Mouse (Mus musculus) A20 (cell line): ENCODE results near the gene Atraid.

ENCODE experiments used
- DNase-seq: peaks from one replicate; pipeline ENCODE4 v3.0.0-alpha.2; 2011; ENCODE audit warnings: low read depth, low spot score

The Atraid gene

GRCm38 (mm10) chr5:31054261-31055215, 6.4 kb downstream of the Atraid start, which contains the start of gene Cad:
TSS of gene Cad (plus strand) at chr5:31054780.
- DNase-seq: peak; percentile 96

DNA sequence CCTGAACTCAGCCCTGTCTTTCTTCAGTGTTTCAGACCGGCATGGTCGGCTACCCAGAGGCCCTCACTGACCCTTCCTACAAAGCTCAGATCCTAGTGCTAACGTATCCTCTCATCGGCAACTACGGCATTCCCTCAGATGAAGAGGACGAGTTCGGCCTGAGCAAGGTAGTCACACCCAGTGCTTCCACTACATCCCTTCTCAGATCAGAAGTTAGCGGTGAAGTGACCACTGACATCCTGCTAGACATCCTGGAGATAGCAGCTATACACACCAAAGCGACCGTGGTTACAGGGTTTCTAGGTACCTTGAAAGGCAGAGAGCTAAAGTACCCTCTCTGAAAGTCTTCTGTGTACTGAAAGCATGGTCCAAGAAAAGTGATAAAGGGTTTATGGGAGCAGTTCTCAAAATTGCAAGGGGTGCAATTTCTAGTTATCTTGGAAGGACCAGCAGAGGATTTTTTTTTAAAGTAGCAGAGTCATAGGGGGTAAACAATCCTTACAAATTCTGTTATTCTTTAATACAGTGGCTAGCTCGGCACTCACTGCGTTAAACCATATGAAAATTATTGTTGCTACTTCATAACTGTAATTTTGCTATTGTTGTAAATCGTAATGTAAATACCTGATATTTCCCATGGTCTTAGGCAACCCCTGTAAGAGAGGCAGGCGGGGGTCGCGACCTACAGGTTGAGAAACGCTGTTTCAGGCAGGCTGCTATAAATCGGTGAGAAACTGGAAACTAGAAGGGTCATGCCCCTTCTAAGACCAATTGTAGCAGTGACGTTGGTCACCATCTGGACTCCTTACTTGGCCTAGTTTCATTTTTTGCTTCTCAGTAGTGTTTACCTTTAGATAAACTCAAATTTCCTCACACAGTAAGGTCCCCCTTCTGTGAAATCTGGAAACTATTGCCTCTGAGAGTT, 7.4 kb downstream of the Atraid start:
- peak; percentile 48 for DNase-seq

DNA sequence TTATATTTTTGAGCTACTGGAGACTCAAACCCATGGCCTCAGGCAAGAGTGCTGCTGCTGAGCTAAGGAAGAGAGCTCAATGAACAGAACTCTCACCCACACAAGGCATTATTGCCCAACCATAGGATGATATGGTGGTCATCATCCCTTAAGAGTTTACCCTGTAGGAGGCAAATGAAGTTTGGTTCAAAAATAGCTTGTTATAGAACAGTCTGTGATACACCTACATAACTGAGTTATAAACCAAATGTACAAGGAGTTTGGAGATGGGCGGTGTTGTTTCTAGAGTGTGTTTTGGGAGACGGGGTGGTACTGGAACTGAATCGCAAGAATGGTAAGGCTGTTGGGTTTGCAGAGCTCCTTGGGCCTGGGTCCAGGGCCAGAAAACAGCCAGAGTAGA, 21.7 kb downstream of the Atraid start:
- no peak for DNase-seq

DNA sequence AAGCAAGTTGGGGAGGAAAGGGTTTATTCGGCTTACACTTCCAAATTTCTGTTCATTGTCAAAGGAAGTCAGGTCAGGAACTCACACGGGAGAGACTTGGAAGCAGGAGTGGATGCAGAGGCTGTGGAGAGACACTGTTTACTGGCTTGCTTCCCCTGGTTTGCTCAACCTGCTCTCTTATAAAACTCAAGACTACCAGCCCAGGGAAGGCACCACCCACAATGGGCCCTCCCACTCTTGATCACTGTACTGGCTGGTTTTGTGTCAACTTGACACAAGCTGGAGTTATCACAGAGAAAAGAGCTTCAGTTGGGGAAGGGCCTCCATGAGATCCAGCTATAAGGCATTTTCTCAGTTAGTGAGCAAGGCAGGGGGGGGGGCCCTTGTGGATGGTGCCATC, 22.9 kb downstream of the Atraid start:
- DNase-seq: no peak

- no peak for DNase-seq
Measured at GRCm38 (mm10) chr5:31071821-31072220, 23.7 kb downstream of the Atraid start.

GRCm38 (mm10) chr5:31073176-31073575, 25.1 kb downstream of the Atraid start:
- no peak for DNase-seq

DNA sequence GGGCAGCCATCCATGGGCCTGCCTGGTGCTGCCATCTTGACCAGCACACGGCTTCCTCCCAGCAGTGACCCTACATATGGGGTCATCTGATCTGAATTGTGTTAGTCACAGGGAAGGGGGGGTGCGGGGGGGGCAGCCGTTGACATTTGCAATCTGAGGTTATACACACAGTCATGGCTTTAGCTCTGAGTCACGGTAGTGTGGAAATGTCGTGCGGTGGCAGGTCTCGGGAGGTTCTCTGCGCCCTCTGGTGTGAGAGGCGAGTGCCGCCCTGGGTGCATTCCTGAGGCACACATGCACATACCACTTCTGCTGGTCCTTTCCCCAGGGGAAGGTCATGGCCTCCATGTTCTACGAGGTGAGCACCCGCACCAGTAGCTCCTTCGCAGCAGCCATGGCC, 28.2 kb downstream of the Atraid start:
- DNase-seq: no peak

GRCm38 (mm10) chr5:31080059-31080794, 32.1 kb downstream of the Atraid start:
- no peak for DNase-seq

DNA sequence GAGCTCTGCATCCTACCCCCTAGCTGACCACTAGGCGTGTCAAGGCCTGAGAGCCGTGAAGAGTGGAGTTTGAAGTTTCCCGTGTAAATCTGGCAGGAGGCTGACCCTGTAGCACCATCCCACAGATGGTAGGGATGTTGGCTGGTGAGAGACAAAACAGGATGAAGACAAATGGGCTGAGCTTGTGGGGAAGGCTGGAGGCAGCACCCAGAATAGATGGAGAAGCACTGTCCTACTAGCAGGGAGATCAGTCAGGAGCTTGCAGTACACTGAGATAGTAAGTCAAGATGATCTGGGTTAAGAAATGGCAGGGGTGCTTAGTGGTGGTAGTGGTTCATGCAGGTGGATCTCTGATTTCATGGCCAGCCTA, 32.7 kb downstream of the Atraid start:
- no peak for DNase-seq

DNA sequence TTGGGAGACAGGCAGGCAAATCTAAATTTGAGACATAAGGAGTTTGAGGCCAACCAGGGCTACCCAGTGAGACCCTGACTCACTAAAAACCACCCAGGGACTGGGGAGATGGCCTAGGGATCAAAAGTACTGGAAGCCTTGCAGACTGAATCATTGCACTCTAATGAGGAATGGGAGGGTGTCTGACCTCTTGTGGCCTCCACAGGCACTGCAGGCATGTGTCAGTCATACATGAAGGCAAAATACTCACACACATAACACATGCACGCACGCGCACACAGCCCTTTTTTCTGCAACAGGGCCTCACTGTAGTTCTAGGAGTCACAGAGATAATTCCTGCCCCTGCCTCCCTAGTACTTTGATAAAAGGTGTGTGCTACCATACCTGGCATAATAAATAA, 33.3 kb downstream of the Atraid start:
- peak; percentile 67 for DNase-seq

- DNase-seq: peak; percentile 64
Measured at GRCm38 (mm10) chr5:31082355-31082754, 34.2 kb downstream of the Atraid start.

DNA sequence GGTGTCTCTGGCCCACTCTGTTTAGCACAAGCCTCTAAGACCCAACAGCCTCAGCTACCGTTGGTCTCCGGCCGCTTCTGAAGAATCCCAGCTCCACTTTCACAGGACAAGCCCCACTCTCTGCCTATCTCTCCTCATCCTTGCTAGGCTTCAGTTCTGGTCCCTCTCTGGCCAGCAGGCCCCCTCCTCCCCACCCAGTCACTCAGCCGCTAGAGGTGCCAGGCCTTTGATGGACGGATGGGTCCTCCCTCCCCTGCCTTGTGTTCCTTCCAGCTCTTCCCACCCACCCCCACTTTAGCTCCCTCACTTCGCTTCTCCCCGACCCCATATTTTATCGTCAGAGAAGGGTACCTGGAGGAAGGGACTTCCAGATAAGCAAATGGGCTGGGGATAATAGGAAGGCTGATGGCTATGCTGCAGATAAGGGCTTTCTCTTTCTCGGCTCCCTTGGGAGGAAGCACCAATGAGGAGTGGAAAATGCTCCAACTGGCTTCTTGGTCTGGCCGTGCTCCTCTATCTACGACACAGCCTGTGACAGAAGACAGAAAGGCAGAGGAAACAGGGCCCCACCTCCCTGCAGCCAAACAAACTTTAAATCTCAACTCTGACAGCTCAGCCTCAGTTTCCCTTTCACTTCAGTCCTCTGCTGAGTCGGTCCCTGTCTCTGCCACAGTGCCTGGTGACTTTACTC, 35.0 kb downstream of the Atraid start:
- peak; percentile 21 for DNase-seq

DNA sequence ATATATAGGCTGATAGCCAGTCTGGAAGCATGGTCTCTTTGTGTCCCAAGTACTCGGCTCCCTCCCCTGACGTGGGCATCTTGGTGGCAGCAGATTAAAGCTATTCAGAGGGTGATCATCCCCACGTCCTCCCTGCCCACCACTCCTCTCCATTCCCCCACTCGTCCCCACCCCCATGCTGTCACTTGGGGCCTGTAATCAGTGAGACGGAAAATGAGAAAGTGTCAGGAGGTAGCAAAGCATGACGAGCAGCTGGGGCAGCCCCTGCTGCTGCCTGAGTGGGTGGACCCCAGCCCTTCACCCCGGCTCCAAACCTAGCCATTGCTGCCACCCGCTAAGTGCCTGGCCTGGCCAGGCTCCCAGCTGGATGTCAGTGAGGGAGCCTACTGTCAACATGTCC, 35.8 kb downstream of the Atraid start:
- DNase-seq: peak; percentile 55

DNA sequence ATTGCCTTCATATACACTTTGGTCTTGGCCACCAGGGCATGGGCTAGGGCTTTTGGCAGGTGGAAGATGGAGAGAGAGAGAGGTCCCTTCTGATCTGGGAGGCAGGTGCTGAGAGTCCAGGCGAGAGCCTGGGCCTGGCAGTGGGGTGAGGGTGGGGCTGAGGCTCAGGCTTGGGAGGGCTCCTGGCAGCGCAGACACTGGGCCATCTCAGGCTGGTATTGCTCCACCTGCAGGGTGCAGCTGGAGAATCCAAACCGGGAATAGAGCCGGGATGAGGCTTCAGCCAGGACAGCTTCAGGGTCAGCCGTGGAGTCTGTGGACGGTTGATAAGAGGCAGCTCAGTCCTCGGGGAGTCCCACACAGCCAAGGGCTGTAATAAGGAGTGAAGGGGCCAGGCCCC, 38.5 kb downstream of the Atraid start:
- no peak for DNase-seq

DNA sequence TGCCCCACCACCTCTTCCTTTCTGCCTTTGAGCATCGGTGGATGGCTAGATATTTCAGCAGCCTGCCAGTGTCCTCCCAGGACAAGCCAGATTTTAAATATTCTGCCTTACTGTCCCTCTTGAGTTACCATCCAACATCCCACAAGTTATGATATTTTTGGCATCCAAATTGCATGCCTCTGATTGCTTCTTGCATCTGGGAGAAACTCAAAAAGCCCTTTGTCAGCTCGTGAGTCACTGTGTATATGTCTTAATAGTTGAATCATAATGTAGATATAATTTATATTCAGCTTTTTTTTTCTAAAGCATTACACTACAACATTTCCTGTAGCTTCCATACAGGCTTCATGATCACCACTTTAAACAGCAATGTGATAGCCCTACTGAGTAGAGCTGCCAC, 39.0 kb downstream of the Atraid start:
- DNase-seq: no peak

DNA sequence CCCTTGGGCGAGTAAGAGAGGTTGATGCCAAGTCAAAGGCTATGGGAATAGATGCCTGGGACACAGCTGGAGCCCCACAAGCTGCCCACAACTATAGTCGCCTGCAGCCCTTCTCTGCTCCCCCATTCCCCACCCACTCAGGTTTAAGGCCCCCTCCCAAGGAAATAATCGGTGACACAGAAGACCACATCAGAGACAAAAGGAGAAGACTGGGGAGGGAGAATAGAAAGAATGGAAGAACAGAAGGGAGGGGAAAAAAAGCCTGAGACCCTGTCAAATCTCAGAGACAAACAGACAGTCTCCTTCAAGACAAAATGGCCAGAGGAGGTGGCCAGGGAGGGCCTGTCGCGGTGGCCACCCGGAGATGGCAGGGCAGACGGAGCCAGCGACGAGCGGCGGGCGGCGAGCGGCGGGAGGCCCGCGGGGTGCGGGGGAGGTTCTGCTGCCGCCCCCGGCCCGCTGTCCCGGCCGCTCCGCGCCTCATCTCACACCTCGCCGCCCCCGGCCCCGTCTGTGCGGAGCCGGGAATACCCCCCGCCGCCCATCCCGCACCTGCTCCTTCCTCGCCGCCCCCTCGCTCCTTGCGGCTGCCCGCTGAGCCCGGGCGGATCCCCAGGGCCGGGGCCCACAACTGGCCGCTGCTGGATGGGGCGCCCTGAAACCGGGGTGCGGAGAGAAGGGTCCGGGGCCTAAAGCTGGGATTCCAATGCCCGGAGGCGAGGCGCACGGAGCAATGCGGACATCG, 44.3 kb downstream of the Atraid start:
- DNase-seq: no peak

DNA sequence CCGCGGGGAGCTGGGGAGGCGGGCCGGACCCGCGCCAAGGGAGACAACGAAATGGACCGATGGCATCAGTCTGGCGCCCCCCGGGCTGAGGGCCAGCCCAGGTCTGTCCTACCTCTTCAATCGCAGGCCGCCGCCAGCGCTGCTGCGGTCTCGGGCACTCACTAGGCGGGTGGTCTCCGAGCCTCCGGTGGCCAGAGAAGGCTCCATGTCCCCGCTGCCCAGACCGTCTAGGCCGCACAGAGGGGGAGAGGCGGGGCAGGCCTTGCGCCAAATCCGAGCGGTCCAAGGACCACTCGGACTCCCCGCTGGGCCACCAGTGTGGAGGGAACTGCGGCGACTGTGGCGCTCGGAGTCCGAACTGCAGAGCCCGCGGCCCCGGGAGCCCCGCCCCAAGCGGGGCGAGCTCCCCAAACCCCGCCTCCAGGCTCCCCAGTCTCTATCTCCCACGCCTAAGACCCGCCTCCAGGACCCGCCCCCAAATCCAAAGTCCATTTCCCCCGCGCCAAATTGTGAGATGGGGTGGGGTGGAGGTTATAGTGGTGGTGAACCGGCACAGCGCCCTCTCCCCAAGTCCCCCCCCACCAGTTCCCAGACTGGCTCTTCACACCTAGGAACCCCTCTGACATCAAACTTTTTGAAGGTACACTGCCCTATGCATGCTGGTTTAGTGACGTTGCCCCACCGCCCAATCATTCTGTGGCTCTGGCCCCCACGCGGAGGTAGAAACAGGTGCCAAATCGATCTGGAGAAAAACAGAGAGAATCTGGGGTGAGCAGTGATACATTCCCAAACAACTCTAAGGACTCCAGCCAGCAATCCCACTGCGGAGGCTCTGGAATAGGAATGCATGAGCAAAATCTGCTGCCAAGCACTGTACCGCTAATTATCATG, 45.3 kb downstream of the Atraid start:
- no peak for DNase-seq

GRCm38 (mm10) chr5:31094100-31094798, 46.1 kb downstream of the Atraid start:
- DNase-seq: no peak
